Mouse (Mus musculus): Measurements from ENCODE around the gene Agbl1.

- TF ChIP-seq CTCF (IDR thresholded peaks at IDR 0.05; ENCODE audit: low read depth, low read length), result no peak
- TF ChIP-seq POLR2AphosphoS5 (IDR thresholded peaks at IDR 0.05; ENCODE audit: insufficient replicate concordance, low read depth, low read length), result no peak
- no peak for TF ChIP-seq GATA2 (IDR thresholded peaks at IDR 0.05; ENCODE audit: borderline replicate concordance, low read depth, low read length)
These were observed 331.0 kb downstream of the Agbl1 start for GRCm38 (mm10) chr7:76560564-76561258.

Measured in G1E (cell line).